Mouse (Mus musculus) ES-Bruce4 (cell line): ENCODE results near the gene Nhsl1. TPM values are rescaled to one million over a fixed set of nuclear protein-coding genes. Genes with fewer than 3 reads are reported as not detected.
A peak's percentile ranks its signal among the peaks of the same experiment; 100 is the strongest.

Experiments
- H3K27ac ChIP-seq: 2 replicates; pipeline ENCODE4 v1.5.1; 2012; ENCODE audit warnings: low read length, inconsistent platforms; ENCODE audit not compliant: insufficient read depth
- H3K27me3 ChIP-seq: 2 replicates; pipeline ENCODE4 v1.6.1; 2012; ENCODE audit warnings: mild to moderate bottlenecking, low read length, inconsistent platforms; ENCODE audit not compliant: control insufficient read depth, poor library complexity, insufficient read depth, severe bottlenecking
- H3K36me3 ChIP-seq: 2 replicates; pipeline ENCODE4 v1.6.1; 2012; ENCODE audit warnings: inconsistent platforms, mild to moderate bottlenecking, low read length, moderate library complexity; ENCODE audit not compliant: control insufficient read depth, poor library complexity, insufficient read depth, severe bottlenecking
- H3K4me1 ChIP-seq: one replicate; pipeline ENCODE4 v1.8.1; 2011; ENCODE audit warnings: low read length; ENCODE audit not compliant: control insufficient read depth, insufficient read depth
- H3K4me3 ChIP-seq: 2 replicates; pipeline ENCODE4 v1.5.1; 2011; ENCODE audit warnings: low read depth, mild to moderate bottlenecking, low read length
- H3K9ac ChIP-seq: 2 replicates; pipeline ENCODE4 v1.6.1; 2012; ENCODE audit warnings: low read depth, mild to moderate bottlenecking, inconsistent platforms; ENCODE audit not compliant: poor library complexity, severe bottlenecking
- H3K9me3 ChIP-seq: replicated peaks from 2 replicates; pipeline ENCODE4 v1.6.1; 2012; ENCODE audit warnings: mild to moderate bottlenecking, low read length, inconsistent platforms; ENCODE audit not compliant: control insufficient read depth, poor library complexity, insufficient read depth, severe bottlenecking
- CTCF ChIP-seq: IDR thresholded peaks from one replicate; pipeline ENCODE4 v1.8.1; 2011; ENCODE audit warnings: low read depth, low read length
- EP300 ChIP-seq: IDR thresholded peaks from 2 replicates; pipeline ENCODE4 v1.6.1; 2011; ENCODE audit warnings: low read depth, low read length; ENCODE audit not compliant: insufficient read depth
- POLR2A ChIP-seq: IDR thresholded peaks from one replicate; pipeline ENCODE4 v1.8.1; 2011; ENCODE audit warnings: low read length; ENCODE audit not compliant: insufficient read depth
- polyA plus RNA-seq: library from polyadenylated mRNA; stranded (reverse); fragments of >200 nt; gene quantifications from 2 replicates; pipeline ENCODE4 v1.2.4, GENCODE M21; 2011; ENCODE audit warnings: low read depth; ENCODE audit not compliant: missing spikeins, insufficient read depth, insufficient read length

The Nhsl1 gene
- polyA plus RNA-seq, 1 experiment = 26.9 TPM

GRCm38 (mm10) chr10:18420259-18421000 lies 101.6 kb downstream of the Nhsl1 start:
- no peak for TF ChIP-seq EP300
- no peak for TF ChIP-seq POLR2A
- Histone ChIP-seq H3K27ac (no peak overlapping the region), H3K4me1 (peaks cover 5% of the 10 kb centered on the region)

GRCm38 (mm10) chr10:18422968-18423367 lies 104.2 kb downstream of the Nhsl1 start:
- TF ChIP-seq POLR2A (no peak), EP300 (peak; percentile 90)
- peaks cover 4% of the 10 kb centered on the region; the same call in 1 of the 2 replicates for H3K9me3 ChIP-seq
- peaks cover 3% of the 10 kb centered on the region for H3K4me1 ChIP-seq
- H3K27me3 ChIP-seq = no peaks in the 10 kb centered on the region
- no peaks in the 10 kb centered on the region for H3K36me3 ChIP-seq
- H3K4me3 ChIP-seq = no peak overlapping the region
- H3K27ac ChIP-seq = peak overlapping the region; percentile 90
- no peak overlapping the region for H3K9ac ChIP-seq

More at GRCm38 (mm10) chr10:18420259-18421000, 101.6 kb downstream of the Nhsl1 start:
- Histone ChIP-seq H3K4me3 (no peak overlapping the region), H3K36me3 (no peaks in the 10 kb centered on the region), H3K27me3 (no peaks in the 10 kb centered on the region), H3K9me3 (peaks cover 4% of the 10 kb centered on the region; the same call in 1 of the 2 replicates), H3K9ac (no peak overlapping the region)

- Histone ChIP-seq H3K9me3 (peaks cover 4% of the 10 kb centered on the region; the same call in 1 of the 2 replicates), H3K9ac (no peak overlapping the region), H3K36me3 (no peaks in the 10 kb centered on the region), H3K4me1 (peaks cover 3% of the 10 kb centered on the region), H3K27ac (peak overlapping the region; percentile 92), H3K27me3 (no peaks in the 10 kb centered on the region), H3K4me3 (no peak overlapping the region)
- no peak for TF ChIP-seq CTCF
These were observed 104.8 kb downstream of the Nhsl1 start for GRCm38 (mm10) chr10:18423557-18423956.

GRCm38 (mm10) chr10:18427866-18428265 lies 109.1 kb downstream of the Nhsl1 start:
- TF ChIP-seq POLR2A (no peak), EP300 (no peak), CTCF (no peak)
- H3K27ac ChIP-seq = no peak overlapping the region
- H3K36me3 ChIP-seq = no peaks in the 10 kb centered on the region
- H3K4me3 ChIP-seq = no peak overlapping the region
- no peaks in the 10 kb centered on the region for H3K27me3 ChIP-seq
- H3K9me3 ChIP-seq = peaks cover 5% of the 10 kb centered on the region
- peaks cover 3% of the 10 kb centered on the region for H3K4me1 ChIP-seq
- no peak overlapping the region for H3K9ac ChIP-seq

- no peak overlapping the region for H3K4me3 ChIP-seq
- H3K4me1 ChIP-seq = no peaks in the 10 kb centered on the region
- 0 out of 2 replicates have a peak overlapping the region, but pooled peaks have one; percentile 18 for H3K27ac ChIP-seq
- peaks cover 5% of the 10 kb centered on the region for H3K9me3 ChIP-seq
- TF ChIP-seq CTCF = peak; percentile 68
- no peak for TF ChIP-seq POLR2A
- no peak for TF ChIP-seq EP300
- no peak overlapping the region for H3K9ac ChIP-seq
- no peaks in the 10 kb centered on the region for H3K36me3 ChIP-seq
- no peaks in the 10 kb centered on the region for H3K27me3 ChIP-seq
These were observed 110.7 kb downstream of the Nhsl1 start for GRCm38 (mm10) chr10:18429533-18429932.

GRCm38 (mm10) chr10:18430141-18430540 lies 111.4 kb downstream of the Nhsl1 start:
- no peaks in the 10 kb centered on the region for H3K4me1 ChIP-seq
- no peaks in the 10 kb centered on the region for H3K36me3 ChIP-seq
- H3K9ac ChIP-seq = no peak overlapping the region
- no peaks in the 10 kb centered on the region for H3K27me3 ChIP-seq
- no peak overlapping the region for H3K4me3 ChIP-seq
- TF ChIP-seq EP300 (0 out of 2 replicates have a peak, but pooled peaks have one; percentile 68), CTCF (no peak)
- peaks cover 5% of the 10 kb centered on the region for H3K9me3 ChIP-seq
- 0 out of 2 replicates have a peak overlapping the region, but pooled peaks have one; percentile 18 for H3K27ac ChIP-seq
